Mouse (Mus musculus) small intestine, adult 2 months (tissue): ENCODE results near the gene Zbtb41.

Source experiments
- CTCF ChIP-seq: fragments of 200-500 bp; IDR thresholded peaks from 2 replicates; pipeline ENCODE4 v1.5.1; 2012; ENCODE audit warnings: low read depth, mild to moderate bottlenecking, control low read depth, inconsistent platforms, low read length, moderate library complexity, mixed read lengths; ENCODE audit not compliant: insufficient replicate concordance, insufficient read length; ENCODE audit errors: extremely low read depth
- POLR2A ChIP-seq: fragments of 200-500 bp; IDR thresholded peaks from 2 replicates; pipeline ENCODE4 v1.6.1; 2012; ENCODE audit warnings: low read depth, mild to moderate bottlenecking, control low read depth, inconsistent platforms, low read length, moderate library complexity

GRCm38 (mm10) chr1:139455226-139455869 is 33.3 kb downstream of the Zbtb41 start:
- TF ChIP-seq CTCF (no peak), POLR2A (no peak)
